Mouse (Mus musculus) mature B cell (primary cell): ENCODE data around the gene Zfp40.
"Not testable (repeated sequence)": the region's sequence is repeated elsewhere in the genome, so short reads cannot be mapped to it uniquely, and the experiment has no call there.

Experiments
- in situ Hi-C: fragments of 300-500 bp; cut with MboI; formaldehyde crosslinking; loops from 2 replicates; pipeline ENCODE4 v1.14.3; 2019

Gene Zfp40

DNA sequence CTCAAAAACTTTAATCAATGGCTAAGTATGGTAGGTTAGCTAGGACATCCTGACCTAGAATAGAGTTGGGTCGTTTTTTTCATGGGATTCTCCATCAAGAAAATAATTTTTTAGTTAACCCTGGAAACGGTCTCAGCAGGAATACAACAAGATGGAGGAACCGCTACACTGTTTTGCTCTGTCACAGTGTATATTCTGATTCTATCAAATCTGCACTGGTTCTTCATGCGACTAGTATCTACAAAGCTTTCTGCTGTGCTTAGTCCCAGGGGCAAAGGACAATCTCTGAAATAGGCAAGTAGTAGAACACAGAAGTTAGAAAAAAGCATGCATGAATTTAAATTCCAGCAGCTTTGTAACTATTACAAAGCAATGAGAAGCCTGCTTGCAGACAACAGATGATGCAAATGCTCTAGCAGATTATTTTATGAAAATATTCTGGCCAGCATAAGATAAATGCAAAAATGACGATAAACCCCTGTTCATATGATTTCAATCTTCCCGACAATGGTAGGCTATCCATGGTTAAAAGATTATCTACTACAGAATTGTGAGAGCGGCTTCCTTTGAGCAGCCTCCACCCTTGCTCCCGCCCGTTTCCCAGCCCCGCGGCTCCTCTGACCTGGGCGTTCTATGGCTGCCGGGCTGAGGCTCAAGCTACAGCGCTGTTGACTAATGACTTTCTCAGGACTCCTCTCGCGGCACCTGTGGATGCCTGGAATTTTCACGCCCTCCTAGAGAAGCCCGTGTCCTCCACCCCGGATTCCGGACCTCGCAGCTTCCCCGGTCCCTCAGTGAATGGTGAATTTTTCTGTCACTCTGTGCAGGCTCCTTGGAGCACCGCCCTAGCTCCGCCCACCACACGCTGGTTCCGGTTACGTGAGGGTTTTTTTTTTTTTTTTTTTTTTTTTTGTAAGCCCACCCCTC is at the start of gene Zfp40:
Gene Zfp40, minus strand, starts transcription at position 800 of the 927 bp plus-strand sequence.
- in situ Hi-C loops, result no loop called here

DNA sequence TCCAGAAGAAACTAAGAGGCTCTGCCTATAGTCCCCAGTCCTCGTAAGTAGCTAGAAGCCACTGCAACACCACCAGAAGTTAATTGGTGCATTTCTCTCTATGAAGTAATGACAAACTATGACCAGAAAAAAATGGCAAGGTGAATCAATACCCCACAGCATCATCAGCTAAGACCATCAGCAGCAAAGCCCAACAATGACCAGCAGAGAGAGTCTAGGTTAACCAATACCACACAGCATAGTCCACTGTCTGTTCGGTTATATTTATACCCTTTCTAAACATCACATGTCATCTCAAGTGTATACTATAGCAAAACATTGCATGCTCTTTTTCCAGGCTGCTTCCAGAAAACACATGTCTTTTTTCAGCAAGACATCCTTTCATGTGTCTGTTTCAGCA is 25.3 kb upstream of the Zfp40 start:
- in situ Hi-C loops, result no loop called here

DNA sequence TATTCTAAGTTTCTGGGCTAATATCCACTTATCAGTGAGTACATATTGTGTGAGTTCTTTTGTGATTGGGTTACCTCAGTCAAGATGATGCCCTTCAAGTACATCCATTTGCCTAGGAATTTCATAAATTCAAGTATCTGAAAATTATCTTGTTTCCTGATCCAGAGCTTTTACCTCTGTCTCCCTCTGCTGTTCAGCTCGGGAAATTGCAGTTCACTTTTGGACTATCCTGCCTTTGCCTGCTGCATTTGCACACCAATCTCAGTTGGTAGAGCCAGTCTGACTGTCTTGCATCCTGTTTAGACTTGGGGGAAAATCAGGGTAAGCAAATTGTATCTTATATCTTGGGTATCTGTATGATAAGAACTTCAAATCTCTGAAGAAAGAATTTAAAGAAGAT is 6.8 kb upstream of the Zfp40 start:
- in situ Hi-C loops, result not testable (repeated sequence)

DNA sequence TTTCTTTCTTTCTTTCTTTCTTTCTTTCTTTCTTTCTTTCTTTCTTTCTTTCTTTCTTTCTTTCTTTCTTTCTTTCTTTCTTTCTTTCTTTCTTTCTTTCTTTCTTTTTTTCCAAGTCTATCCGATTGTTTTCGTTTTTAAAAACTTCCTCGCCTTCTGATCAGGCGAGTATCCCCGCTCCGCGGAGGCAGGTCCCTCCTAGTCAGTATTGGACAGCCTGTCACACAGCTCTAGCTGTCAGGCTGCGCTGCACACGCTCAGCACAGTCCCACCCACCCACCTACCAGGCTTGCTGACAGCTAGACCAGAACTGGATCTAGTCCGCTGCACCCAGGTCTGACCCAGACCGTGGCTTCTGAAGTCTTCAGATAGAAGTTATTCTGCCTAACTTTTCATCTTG is 389 bp upstream of the Zfp40 start:
- in situ Hi-C loops, result no loop called here

DNA sequence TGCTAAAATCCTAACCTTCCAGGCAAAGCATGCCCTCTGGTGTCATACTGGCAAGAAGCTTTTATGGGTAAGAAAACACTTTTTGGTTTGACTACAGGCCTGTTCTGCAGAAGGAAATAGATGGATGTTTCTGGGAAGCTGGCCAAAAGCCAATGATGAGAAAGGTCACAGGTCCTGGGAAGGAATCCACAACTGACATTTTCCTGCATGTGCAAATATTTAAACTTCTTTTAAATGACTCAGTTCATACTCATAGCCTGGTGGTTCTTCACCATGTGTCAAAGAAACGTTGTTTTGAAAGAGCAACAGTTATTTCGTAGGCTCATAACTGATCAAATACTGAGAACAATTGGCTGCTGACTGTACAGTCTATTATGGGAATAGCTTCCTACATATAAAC is 5.4 kb downstream of the Zfp40 start:
- in situ Hi-C loops, result no loop called here
